Mouse (Mus musculus): Measurements from ENCODE around the gene Vsir. TPM values are rescaled to one million over a fixed set of nuclear protein-coding genes. Genes with fewer than 3 reads are reported as not detected.
A peak's percentile ranks its signal among the peaks of the same experiment; 100 is the strongest.

Vsir gene
- polyA plus RNA-seq, 1 experiment from 2014 or later = 1.9 TPM

DNA sequence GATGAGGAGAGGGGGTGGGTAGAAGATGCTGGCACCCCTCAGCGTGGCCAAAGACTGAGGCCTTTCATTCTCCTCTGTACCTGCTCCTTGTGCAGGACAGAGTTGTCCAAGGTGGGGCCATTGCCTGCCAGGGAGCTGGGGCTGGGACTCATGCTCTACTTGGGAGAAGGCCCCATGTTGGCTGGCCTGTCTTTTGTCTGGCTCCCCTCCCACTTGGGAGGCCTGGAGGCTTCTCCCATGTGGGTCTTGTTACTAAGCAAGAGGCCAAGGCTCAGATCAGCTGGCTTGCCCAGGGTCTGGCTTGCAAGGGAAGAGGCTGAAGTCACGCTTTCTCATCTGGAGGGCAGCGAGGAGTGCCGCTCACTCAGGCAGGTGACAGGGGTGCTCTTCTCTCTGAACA lies 10.8 kb downstream of the Vsir start:
- H3K36me3 ChIP-seq = no peaks in the 10 kb centered on the region
- no peaks in the 10 kb centered on the region for H3K27me3 ChIP-seq (ENCODE audit: low read depth, poor library complexity, severe bottlenecking)
- DNase-seq (ENCODE audit: low spot score) = no peak
- no peaks in the 10 kb centered on the region for H3K9me3 ChIP-seq (replicated peaks)
- peaks cover 13% of the 10 kb centered on the region for H3K4me1 ChIP-seq
- WGBS = 84% methylated on average over 4 of the region's 4 CpGs
- no peak overlapping the region for H3K4me3 ChIP-seq
- H3K27ac ChIP-seq (replicated peaks) = no peak overlapping the region

DNA sequence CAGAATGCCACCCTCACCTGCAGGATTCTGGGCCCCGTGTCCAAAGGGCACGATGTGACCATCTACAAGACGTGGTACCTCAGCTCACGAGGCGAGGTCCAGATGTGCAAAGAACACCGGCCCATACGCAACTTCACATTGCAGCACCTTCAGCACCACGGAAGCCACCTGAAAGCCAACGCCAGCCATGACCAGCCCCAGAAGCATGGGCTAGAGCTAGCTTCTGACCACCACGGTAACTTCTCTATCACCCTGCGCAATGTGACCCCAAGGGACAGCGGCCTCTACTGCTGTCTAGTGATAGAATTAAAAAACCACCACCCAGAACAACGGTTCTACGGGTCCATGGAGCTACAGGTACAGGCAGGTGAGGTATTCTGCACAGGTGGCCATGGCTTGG lies 11.2 kb downstream of the Vsir start:
- H3K4me3 ChIP-seq = no peak overlapping the region

DNA sequence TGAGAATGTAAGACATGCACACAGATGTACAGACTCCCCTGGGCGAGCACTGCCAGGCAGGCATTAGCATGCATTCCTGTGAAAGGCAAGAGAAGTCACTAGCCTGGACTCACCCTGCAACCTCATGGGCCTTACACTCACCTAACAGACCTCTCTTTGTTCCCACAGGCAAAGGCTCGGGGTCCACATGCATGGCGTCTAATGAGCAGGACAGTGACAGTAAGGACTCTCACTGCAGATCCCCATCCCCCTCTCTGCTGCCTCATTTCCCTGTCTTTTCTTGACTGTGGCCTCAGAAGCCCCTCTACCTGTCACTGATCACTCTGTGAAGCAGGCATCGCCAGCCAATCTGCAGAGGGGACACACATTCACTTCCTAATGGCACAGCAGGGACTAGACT lies 12.1 kb downstream of the Vsir start:
- 48% methylated on average over 4 of the region's 4 CpGs for WGBS
- Histone ChIP-seq H3K36me3 (no peaks in the 10 kb centered on the region), H3K9me3 (replicated peaks) (no peaks in the 10 kb centered on the region), H3K27ac (replicated peaks) (0 out of 2 replicates have a peak overlapping the region, but pooled peaks have one; percentile 23), H3K27me3 (ENCODE audit: low read depth, poor library complexity, severe bottlenecking) (no peaks in the 10 kb centered on the region), H3K4me3 (no peak overlapping the region), H3K4me1 (peaks cover 11% of the 10 kb centered on the region)
- DNase-seq (ENCODE audit: low spot score) = no peak

More for the DNA sequence above, 11.2 kb downstream of the Vsir start:
- no peaks in the 10 kb centered on the region for H3K36me3 ChIP-seq
- no peak overlapping the region for H3K27ac ChIP-seq (replicated peaks)
- no peaks in the 10 kb centered on the region for H3K9me3 ChIP-seq (replicated peaks)
- 92% methylated on average over 14 of the region's 14 CpGs for WGBS
- H3K4me1 ChIP-seq = peaks cover 13% of the 10 kb centered on the region
- no peaks in the 10 kb centered on the region for H3K27me3 ChIP-seq (ENCODE audit: low read depth, poor library complexity, severe bottlenecking)
- DNase-seq (ENCODE audit: low spot score) = no peak

DNA sequence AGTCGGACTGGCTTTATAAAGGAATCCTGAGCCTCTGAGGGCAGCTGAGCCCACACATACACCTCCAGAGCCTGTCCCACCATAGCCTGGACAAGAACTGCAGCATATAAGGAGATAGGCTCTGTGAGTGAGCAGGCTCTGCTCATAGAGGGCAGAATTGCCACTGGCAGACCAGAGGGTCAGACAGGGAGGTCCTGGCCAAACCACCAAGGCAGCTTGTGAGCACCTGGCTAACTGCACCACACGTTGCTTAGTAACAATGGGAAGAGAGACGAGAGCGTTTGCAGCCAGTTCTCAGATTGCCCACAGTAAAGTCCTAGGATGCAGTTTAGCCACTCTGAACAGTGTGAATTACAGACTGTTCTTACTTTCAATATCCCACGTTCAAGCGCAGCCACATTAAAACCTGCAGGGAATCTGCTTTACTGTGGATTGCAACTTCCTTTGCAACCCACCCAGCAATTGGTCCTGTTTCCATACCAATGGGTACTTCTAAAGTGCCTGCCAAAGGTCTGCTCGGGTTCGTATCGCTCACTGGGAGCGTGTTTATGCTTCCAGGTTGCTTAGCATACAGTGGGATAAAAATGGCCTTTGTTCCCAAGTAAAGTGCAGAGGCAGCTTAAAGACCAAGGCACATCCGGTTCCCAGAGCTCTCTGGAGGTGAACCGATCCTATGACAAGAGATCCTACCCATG lies 15.1 kb downstream of the Vsir start:
- no peak for DNase-seq (ENCODE audit: low spot score)
- no peaks in the 10 kb centered on the region for H3K27me3 ChIP-seq (ENCODE audit: low read depth, poor library complexity, severe bottlenecking)
- H3K36me3 ChIP-seq = no peaks in the 10 kb centered on the region
- no peaks in the 10 kb centered on the region for H3K9me3 ChIP-seq (replicated peaks)
- peaks cover 12% of the 10 kb centered on the region; the same call in 1 of the 2 replicates for H3K4me1 ChIP-seq
- H3K27ac ChIP-seq (replicated peaks) = peak overlapping the region; percentile 14; the same call in 1 of the 2 replicates
- H3K4me3 ChIP-seq = no peak overlapping the region
- 72% methylated on average over 12 of the region's 12 CpGs for WGBS

DNA sequence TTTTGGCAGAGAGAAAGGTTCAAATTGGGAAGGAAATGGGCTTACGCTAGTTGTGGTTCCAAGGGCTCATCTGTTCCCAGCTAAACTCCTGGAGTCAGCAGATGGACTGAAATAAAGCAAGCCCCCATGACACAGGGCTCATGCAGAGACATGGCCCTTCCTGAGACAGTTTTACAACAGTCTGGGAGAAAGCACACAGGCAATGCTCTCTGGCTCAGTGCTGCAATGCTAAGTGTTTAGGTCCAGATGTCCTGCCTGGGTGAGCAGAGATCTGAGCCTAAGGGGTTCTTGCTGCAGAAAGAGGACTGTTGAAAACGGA lies 15.6 kb downstream of the Vsir start:
- 79% methylated on average over 2 of the region's 2 CpGs for WGBS
- no peak for DNase-seq (ENCODE audit: low spot score)
- no peaks in the 10 kb centered on the region for H3K9me3 ChIP-seq (replicated peaks)

DNA sequence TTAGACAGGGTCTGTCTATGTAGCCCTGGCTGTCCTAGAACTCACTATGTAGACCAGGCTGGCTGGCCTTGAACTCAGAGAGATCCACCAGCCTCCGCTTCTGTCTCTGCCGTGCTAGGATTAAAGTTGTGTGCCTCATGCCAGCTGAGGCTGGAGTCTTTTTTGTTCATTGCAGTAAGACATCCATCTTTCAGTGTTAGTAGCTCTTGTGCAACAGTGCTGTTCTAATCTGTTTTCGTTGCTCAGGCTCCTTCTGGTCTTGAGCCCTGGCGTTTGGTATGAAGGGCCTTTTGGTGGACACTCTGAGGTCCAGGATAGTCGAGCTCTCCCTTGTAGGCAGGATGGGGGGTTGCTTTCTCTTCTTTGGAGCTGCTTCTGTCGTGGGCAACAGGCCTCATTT lies 16.8 kb downstream of the Vsir start:
- no peak for DNase-seq (ENCODE audit: low spot score)
- Histone ChIP-seq H3K27ac (replicated peaks) (0 out of 2 replicates have a peak overlapping the region, but pooled peaks have one; percentile 23), H3K36me3 (no peaks in the 10 kb centered on the region), H3K4me3 (no peak overlapping the region), H3K27me3 (ENCODE audit: low read depth, poor library complexity, severe bottlenecking) (no peaks in the 10 kb centered on the region), H3K9me3 (replicated peaks) (no peaks in the 10 kb centered on the region), H3K4me1 (peaks cover 12% of the 10 kb centered on the region; the same call in 1 of the 2 replicates)
- 75% methylated on average over 6 of the region's 6 CpGs for WGBS

More for the DNA sequence above, 15.6 kb downstream of the Vsir start:
- no peaks in the 10 kb centered on the region for H3K36me3 ChIP-seq
- H3K4me3 ChIP-seq = no peak overlapping the region
- H3K4me1 ChIP-seq = peaks cover 12% of the 10 kb centered on the region; the same call in 1 of the 2 replicates
- no peaks in the 10 kb centered on the region for H3K27me3 ChIP-seq (ENCODE audit: low read depth, poor library complexity, severe bottlenecking)
- no peak overlapping the region for H3K27ac ChIP-seq (replicated peaks)

DNA sequence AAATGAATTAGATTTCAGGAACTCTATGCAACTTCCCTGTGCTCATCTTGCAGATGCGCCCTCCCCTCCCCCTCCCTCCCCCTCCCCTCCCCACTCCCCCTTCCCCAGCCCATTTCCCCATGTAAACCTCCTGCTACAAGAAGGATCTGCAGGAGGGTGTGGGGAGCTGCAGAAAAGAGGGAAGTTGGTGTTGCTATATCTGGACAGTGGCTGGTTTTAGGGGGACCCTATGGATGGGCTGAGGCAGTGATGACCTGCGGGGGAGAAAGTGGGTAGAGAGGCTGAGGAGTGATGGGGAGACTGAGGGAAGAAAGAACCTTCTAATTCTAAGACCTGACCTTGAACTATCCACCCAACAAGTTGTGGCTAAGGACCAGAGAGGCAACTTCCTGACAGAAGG lies 20.5 kb downstream of the Vsir start:
- DNase-seq (ENCODE audit: low spot score) = no peak
- Histone ChIP-seq H3K4me1 (0 out of 2 replicates have a peak, but pooled peaks cover 8% of the 10 kb centered on the region), H3K9me3 (replicated peaks) (no peaks in the 10 kb centered on the region), H3K27ac (replicated peaks) (no peak overlapping the region), H3K4me3 (no peak overlapping the region), H3K27me3 (ENCODE audit: low read depth, poor library complexity, severe bottlenecking) (no peaks in the 10 kb centered on the region), H3K36me3 (no peaks in the 10 kb centered on the region)
- 84% methylated on average over 2 of the region's 2 CpGs for WGBS

DNA sequence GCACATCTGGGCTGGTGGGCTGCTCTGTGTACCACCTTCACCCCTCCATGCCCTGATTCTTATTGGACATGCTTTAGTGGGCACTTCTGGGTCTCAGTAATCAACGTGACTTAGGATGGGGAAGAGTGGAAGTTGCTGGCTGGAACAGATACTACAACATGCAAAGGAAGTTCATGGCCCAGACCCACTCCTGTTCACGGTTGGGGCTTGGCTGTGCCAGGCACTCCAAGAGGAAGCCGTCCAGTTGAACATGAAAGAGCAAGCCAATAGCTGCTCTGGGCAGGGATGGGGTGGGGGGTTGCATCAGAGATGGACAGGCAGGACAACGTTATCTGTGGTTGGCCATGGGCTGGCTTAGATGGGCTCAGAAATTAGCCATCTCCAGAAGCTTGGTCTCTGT lies 21.3 kb downstream of the Vsir start:
- Histone ChIP-seq H3K27me3 (ENCODE audit: low read depth, poor library complexity, severe bottlenecking) (no peaks in the 10 kb centered on the region), H3K27ac (replicated peaks) (no peak overlapping the region), H3K4me1 (0 out of 2 replicates have a peak, but pooled peaks cover 8% of the 10 kb centered on the region), H3K4me3 (no peak overlapping the region), H3K9me3 (replicated peaks) (no peaks in the 10 kb centered on the region), H3K36me3 (no peaks in the 10 kb centered on the region)
- WGBS = 85% methylated on average over 4 of the region's 4 CpGs
- no peak for DNase-seq (ENCODE audit: low spot score)

DNA sequence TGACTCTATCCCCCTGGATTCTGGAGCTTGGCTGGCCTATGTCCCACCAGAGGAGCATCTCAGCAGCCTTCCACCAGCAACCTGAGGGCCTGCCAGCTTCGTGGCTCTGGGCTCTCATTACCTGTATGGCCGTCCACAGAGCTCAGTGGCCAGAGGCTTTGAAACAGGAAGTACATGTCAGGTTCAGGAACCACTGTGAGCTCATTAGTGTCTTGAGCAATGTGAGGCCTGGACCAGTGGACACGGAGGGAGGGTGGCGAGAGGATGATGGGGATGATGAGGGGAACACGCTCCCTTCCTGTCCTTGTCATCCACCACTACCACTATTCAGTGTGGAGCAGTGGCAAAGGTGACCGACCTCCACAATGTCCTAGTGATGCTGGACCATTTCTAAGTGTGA lies 22.8 kb downstream of the Vsir start:
- 91% methylated on average over 6 of the region's 6 CpGs for WGBS

DNA sequence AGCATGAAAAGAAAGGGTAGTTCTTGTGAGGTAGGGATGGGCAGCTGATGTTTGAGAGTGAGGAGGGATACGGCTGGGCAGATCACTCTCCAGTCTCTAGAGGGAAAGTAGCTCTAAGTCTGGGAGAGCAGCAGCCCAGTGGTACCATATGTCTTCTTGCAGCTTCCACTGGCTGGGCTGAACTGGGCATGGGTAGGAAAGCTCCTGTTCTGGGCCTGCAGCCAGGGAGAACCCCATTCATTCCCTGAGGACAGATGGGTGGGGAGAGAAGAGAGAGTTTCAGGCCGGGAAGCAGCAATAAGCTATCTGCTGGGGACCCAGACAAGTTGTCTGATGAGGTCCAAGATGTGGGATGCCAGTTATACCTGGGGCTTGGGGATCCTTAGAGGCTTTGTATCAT lies 23.4 kb downstream of the Vsir start:
- Histone ChIP-seq H3K36me3 (no peaks in the 10 kb centered on the region), H3K27ac (replicated peaks) (no peak overlapping the region), H3K27me3 (ENCODE audit: low read depth, poor library complexity, severe bottlenecking) (no peaks in the 10 kb centered on the region), H3K4me1 (peaks cover 7% of the 10 kb centered on the region), H3K9me3 (replicated peaks) (no peaks in the 10 kb centered on the region), H3K4me3 (no peak overlapping the region)
- WGBS = 83% methylated on average over 2 of the region's 2 CpGs
- DNase-seq (ENCODE audit: low spot score) = no peak

More for the DNA sequence above, 22.8 kb downstream of the Vsir start:
- no peak for DNase-seq (ENCODE audit: low spot score)
- Histone ChIP-seq H3K27me3 (ENCODE audit: low read depth, poor library complexity, severe bottlenecking) (no peaks in the 10 kb centered on the region), H3K27ac (replicated peaks) (no peak overlapping the region), H3K4me1 (peaks cover 7% of the 10 kb centered on the region), H3K9me3 (replicated peaks) (no peaks in the 10 kb centered on the region), H3K4me3 (no peak overlapping the region), H3K36me3 (no peaks in the 10 kb centered on the region)

DNA sequence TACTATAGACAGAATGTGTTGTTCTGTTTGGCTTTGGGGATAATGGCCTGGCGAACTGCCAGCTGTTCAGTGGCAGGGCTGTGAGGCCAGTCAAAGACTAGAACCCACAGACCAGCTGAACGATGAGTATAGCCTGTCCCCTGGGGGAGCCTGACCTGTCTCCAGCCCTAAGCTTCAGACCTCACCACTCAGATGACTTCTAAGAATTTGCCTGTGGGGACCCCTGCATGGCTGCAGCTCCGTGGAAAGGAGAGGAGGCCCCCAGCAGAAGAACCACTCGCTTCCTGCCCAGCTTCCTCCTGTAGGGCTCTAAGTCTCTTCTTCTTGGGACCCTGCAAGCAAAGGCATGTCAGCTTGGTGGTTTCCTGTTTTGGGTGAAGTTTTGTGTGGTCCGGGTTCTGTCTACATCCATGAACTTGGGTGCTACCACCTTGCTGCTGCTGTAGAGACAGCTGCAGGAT lies 24.0 kb downstream of the Vsir start:
- DNase-seq (ENCODE audit: low spot score) = no peak
- Histone ChIP-seq H3K27ac (replicated peaks) (no peak overlapping the region), H3K4me3 (no peak overlapping the region), H3K36me3 (no peaks in the 10 kb centered on the region), H3K9me3 (replicated peaks) (no peaks in the 10 kb centered on the region), H3K27me3 (ENCODE audit: low read depth, poor library complexity, severe bottlenecking) (no peaks in the 10 kb centered on the region), H3K4me1 (peaks cover 7% of the 10 kb centered on the region)
- 86% methylated on average over 5 of the region's 5 CpGs for WGBS

DNA sequence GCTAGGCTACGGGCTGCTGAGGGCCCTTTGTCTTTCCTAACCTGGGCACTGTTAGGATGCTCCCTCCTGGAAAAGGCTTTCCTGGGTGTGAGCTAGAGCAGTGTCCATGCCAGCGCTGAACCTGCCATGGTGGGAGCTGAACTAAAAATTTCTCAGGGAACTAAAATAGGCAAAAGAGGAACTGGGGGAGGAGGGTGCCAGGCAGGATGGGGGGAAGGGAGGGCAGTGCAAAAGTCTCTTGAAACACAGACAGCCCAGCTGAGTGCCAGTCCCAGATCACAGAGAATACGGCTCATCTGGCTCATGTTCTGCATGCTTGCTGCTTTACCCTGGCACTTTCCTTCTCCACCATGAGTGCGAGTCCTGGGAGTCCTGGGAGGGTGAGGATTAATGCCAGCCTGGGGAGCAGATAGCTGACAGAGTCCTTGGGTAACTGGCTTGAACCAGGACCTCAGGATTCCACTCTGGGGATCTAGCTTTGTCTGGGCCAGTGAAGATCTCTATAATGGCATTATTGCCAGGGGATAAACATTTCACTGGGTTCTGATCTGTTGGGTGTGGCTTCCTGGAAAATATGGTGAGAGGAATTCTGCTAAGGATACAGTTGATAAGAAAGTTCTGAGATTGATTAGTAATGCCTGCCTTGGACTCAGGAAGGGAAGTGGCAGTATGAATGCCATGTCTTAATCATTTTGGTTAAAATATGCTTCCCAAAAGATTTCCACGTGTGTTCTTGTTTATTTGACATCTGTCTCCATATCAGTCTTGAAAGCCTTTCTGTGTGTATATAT lies 25.1 kb downstream of the Vsir start:
- H3K27ac ChIP-seq (replicated peaks) = no peak overlapping the region
- H3K9me3 ChIP-seq (replicated peaks) = no peaks in the 10 kb centered on the region
- no peak for DNase-seq (ENCODE audit: low spot score)
- H3K4me1 ChIP-seq = peaks cover 7% of the 10 kb centered on the region
- H3K4me3 ChIP-seq = no peak overlapping the region
- no peaks in the 10 kb centered on the region for H3K27me3 ChIP-seq (ENCODE audit: low read depth, poor library complexity, severe bottlenecking)
- H3K36me3 ChIP-seq = no peaks in the 10 kb centered on the region
- WGBS = 86% methylated on average over 5 of the region's 5 CpGs

DNA sequence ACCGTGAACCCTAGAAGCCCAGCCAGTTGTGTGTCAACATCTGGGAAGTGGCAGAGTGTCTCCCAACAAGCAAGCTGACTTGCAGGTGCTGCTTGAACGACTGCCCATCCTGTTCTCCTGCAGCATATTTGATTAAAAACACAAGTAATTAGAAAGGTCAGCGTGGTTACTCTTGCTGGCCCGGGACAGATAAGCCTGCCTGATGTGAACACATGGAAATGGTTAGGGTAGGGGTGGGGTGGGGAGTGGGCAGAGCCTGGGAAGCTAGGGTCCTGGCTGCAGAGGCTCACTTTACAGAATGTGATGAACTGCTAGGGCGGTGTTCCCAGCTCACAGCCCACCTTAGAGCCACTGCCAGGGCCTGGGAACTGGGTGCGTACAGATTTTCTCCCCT lies 26.9 kb downstream of the Vsir start:
- 72% methylated on average over 6 of the region's 6 CpGs for WGBS
- H3K27me3 ChIP-seq (ENCODE audit: low read depth, poor library complexity, severe bottlenecking) = no peaks in the 10 kb centered on the region
- no peaks in the 10 kb centered on the region for H3K9me3 ChIP-seq (replicated peaks)
- H3K36me3 ChIP-seq = no peaks in the 10 kb centered on the region
- H3K4me1 ChIP-seq = peaks cover 7% of the 10 kb centered on the region
- H3K4me3 ChIP-seq = no peak overlapping the region
- DNase-seq (ENCODE audit: low spot score) = no peak
- H3K27ac ChIP-seq (replicated peaks) = peak overlapping the region; percentile 59; the same call in 1 of the 2 replicates

Data from midbrain, embryonic 10.5 days (tissue).